Mouse (Mus musculus): ENCODE measurements at regions not wholly inside any gene's neighbourhood (a gene's known extent, or its start where the extent isn't known, plus 50 kb on each side); places are given as distances from the start of the nearest gene placed in this dataset.

- DNase-seq, result peak; percentile 53
These were observed 142.0 kb downstream of the Sp3 start for GRCm38 (mm10) chr2:72838085-72838727.

GRCm38 (mm10) chr2:72839673-72840072 is 140.6 kb downstream of the Sp3 start:
- DNase-seq, result no peak

- DNase-seq, result no peak
These were observed 138.9 kb downstream of the Sp3 start for GRCm38 (mm10) chr2:72841367-72841766.

GRCm38 (mm10) chr2:72843610-72844009 is 136.6 kb downstream of the Sp3 start:
- no peak for DNase-seq

- DNase-seq, result no peak
These were observed 130.6 kb downstream of the Sp3 start for GRCm38 (mm10) chr2:72849441-72850192.

GRCm38 (mm10) chr2:72852509-72852908 is 127.7 kb downstream of the Sp3 start:
- peak; percentile 48 for DNase-seq

GRCm38 (mm10) chr2:72855276-72855970 is 124.8 kb downstream of the Sp3 start:
- no peak for DNase-seq

GRCm38 (mm10) chr2:72855971-72856755 is 124.1 kb downstream of the Sp3 start:
- DNase-seq, result peak; percentile 63

GRCm38 (mm10) chr2:72857377-72857776 is 122.9 kb downstream of the Sp3 start:
- DNase-seq, result no peak

- no peak for DNase-seq
These were observed 114.5 kb downstream of the Sp3 start for GRCm38 (mm10) chr2:72865462-72866365.

GRCm38 (mm10) chr2:72866366-72866688 is 113.9 kb downstream of the Sp3 start:
- DNase-seq, result no peak

- DNase-seq, result no peak
These were observed 112.1 kb downstream of the Sp3 start for GRCm38 (mm10) chr2:72868173-72868572.

- peak; percentile 45 for DNase-seq
These were observed 108.4 kb downstream of the Sp3 start for GRCm38 (mm10) chr2:72871836-72872235.

GRCm38 (mm10) chr2:72873948-72874347 is 106.3 kb downstream of the Sp3 start:
- no peak for DNase-seq

- DNase-seq, result no peak
These were observed 105.7 kb downstream of the Sp3 start for GRCm38 (mm10) chr2:72874533-72874932.

GRCm38 (mm10) chr2:72875677-72876076 is 104.6 kb downstream of the Sp3 start:
- no peak for DNase-seq

- no peak for DNase-seq
These were observed 100.2 kb downstream of the Sp3 start for GRCm38 (mm10) chr2:72880016-72880415.

- DNase-seq, result no peak
These were observed 98.7 kb downstream of the Sp3 start for GRCm38 (mm10) chr2:72881554-72881953.

GRCm38 (mm10) chr2:72886250-72886649 is 94.0 kb downstream of the Sp3 start:
- DNase-seq, result no peak

Data from adrenal gland, adult 8-10 months (tissue).